Mouse (Mus musculus): ENCODE measurements around the gene Tra2a. TPM values are rescaled to one million over a fixed set of nuclear protein-coding genes. Genes with fewer than 3 reads are reported as not detected.
"Not testable (repeated sequence)": the region's sequence is repeated elsewhere in the genome, so short reads cannot be mapped to it uniquely, and the experiment has no call there.

Gene Tra2a
- total and polyA plus RNA-seq, 2 experiments from 2014 or later, result 43.0 to 54.3 TPM

- Histone ChIP-seq H3K4me1 (ENCODE audit: insufficient read depth, low read length) (no peaks in the 10 kb centered on the region), H3K9ac (replicated peaks; ENCODE audit: low read length) (no peak overlapping the region), H3K27ac (no peak overlapping the region), H3K9me3 (ENCODE audit: low read length) (no peaks in the 10 kb centered on the region), H3K4me3 (ENCODE audit: low read length) (no peak overlapping the region), H3K4me2 (ENCODE audit: low read depth, low read length) (no peak overlapping the region), H3K36me3 (ENCODE audit: insufficient read depth, low read length) (no peaks in the 10 kb centered on the region), H3K27me3 (ENCODE audit: insufficient read depth, low read length) (no peaks in the 10 kb centered on the region)
- TF ChIP-seq CTCF (IDR thresholded peaks at IDR 0.05; ENCODE audit: low read depth), result no peak
- WGBS, result 94% methylated on average over 2 of the region's 2 CpGs
- DNase-seq (ENCODE audit: low spot score) (no peak), ATAC-seq (no peak)
These were observed 9.0 kb upstream of the Tra2a start for GRCm38 (mm10) chr6:49272863-49273262.

GRCm38 (mm10) chr6:49271815-49272214, 8.0 kb upstream of the Tra2a start:
- H3K9me3 ChIP-seq (ENCODE audit: low read length), result no peaks in the 10 kb centered on the region
- H3K4me2 ChIP-seq (ENCODE audit: low read depth, low read length), result no peak overlapping the region
- DNase-seq (ENCODE audit: low spot score), result no peak
- no peak overlapping the region for H3K27ac ChIP-seq
- no peaks in the 10 kb centered on the region for H3K27me3 ChIP-seq (ENCODE audit: insufficient read depth, low read length)
- no peaks in the 10 kb centered on the region for H3K4me1 ChIP-seq (ENCODE audit: insufficient read depth, low read length)
- TF ChIP-seq CTCF (IDR thresholded peaks at IDR 0.05; ENCODE audit: low read depth), result no peak
- H3K4me3 ChIP-seq (ENCODE audit: low read length), result no peak overlapping the region
- 76% methylated on average over 6 of the region's 6 CpGs for WGBS
- H3K36me3 ChIP-seq (ENCODE audit: insufficient read depth, low read length), result no peaks in the 10 kb centered on the region
- H3K9ac ChIP-seq (replicated peaks; ENCODE audit: low read length), result no peak overlapping the region
- ATAC-seq, result no peak

- Histone ChIP-seq H3K4me3 (ENCODE audit: low read length) (no peak overlapping the region), H3K27ac (no peak overlapping the region), H3K4me2 (ENCODE audit: low read depth, low read length) (no peak overlapping the region), H3K9me3 (ENCODE audit: low read length) (no peaks in the 10 kb centered on the region), H3K36me3 (ENCODE audit: insufficient read depth, low read length) (no peaks in the 10 kb centered on the region), H3K27me3 (ENCODE audit: insufficient read depth, low read length) (no peaks in the 10 kb centered on the region), H3K4me1 (ENCODE audit: insufficient read depth, low read length) (no peaks in the 10 kb centered on the region), H3K9ac (replicated peaks; ENCODE audit: low read length) (no peak overlapping the region)
- WGBS, result 36% methylated on average over 11 of the region's 11 CpGs
- no peak for ATAC-seq
- TF ChIP-seq CTCF (IDR thresholded peaks at IDR 0.05; ENCODE audit: low read depth), result no peak
- DNase-seq (ENCODE audit: low spot score), result peak; percentile 9
These were observed 6.1 kb upstream of the Tra2a start for GRCm38 (mm10) chr6:49269923-49270322.

GRCm38 (mm10) chr6:49269200-49269599, 5.4 kb upstream of the Tra2a start:
- no peak overlapping the region for H3K4me2 ChIP-seq (ENCODE audit: low read depth, low read length)
- peak; percentile 90 for DNase-seq (ENCODE audit: low spot score)
- no peaks in the 10 kb centered on the region for H3K4me1 ChIP-seq (ENCODE audit: insufficient read depth, low read length)
- WGBS, result 23% methylated on average over 5 of the region's 5 CpGs
- no peaks in the 10 kb centered on the region for H3K9me3 ChIP-seq (ENCODE audit: low read length)
- peak; percentile 90 for TF ChIP-seq CTCF (IDR thresholded peaks at IDR 0.05; ENCODE audit: low read depth)
- no peak overlapping the region for H3K9ac ChIP-seq (replicated peaks; ENCODE audit: low read length)
- H3K27me3 ChIP-seq (ENCODE audit: insufficient read depth, low read length), result no peaks in the 10 kb centered on the region
- H3K36me3 ChIP-seq (ENCODE audit: insufficient read depth, low read length), result no peaks in the 10 kb centered on the region
- ATAC-seq, result peak; percentile 86
- H3K27ac ChIP-seq, result no peak overlapping the region
- no peak overlapping the region for H3K4me3 ChIP-seq (ENCODE audit: low read length)

- TF ChIP-seq CTCF (IDR thresholded peaks at IDR 0.05; ENCODE audit: low read depth), result no peak
- WGBS, result 65% methylated on average over 4 of the region's 4 CpGs
- no peaks in the 10 kb centered on the region for H3K4me1 ChIP-seq (ENCODE audit: insufficient read depth, low read length)
- no peak for ATAC-seq
- DNase-seq (ENCODE audit: low spot score), result no peak
- no peaks in the 10 kb centered on the region for H3K9me3 ChIP-seq (ENCODE audit: low read length)
- no peak overlapping the region for H3K4me2 ChIP-seq (ENCODE audit: low read depth, low read length)
- no peak overlapping the region for H3K4me3 ChIP-seq (ENCODE audit: low read length)
- H3K36me3 ChIP-seq (ENCODE audit: insufficient read depth, low read length), result no peaks in the 10 kb centered on the region
- H3K9ac ChIP-seq (replicated peaks; ENCODE audit: low read length), result no peak overlapping the region
- H3K27ac ChIP-seq, result no peak overlapping the region
- H3K27me3 ChIP-seq (ENCODE audit: insufficient read depth, low read length), result no peaks in the 10 kb centered on the region
These were observed 3.9 kb upstream of the Tra2a start for GRCm38 (mm10) chr6:49267686-49268085.

- H3K27me3 ChIP-seq (ENCODE audit: insufficient read depth, low read length); H3K4me1 ChIP-seq (ENCODE audit: insufficient read depth, low read length); H3K4me3 ChIP-seq (ENCODE audit: low read length); H3K27ac ChIP-seq; H3K36me3 ChIP-seq (ENCODE audit: insufficient read depth, low read length); ATAC-seq; H3K4me2 ChIP-seq (ENCODE audit: low read depth, low read length); H3K9me3 ChIP-seq (ENCODE audit: low read length); H3K9ac ChIP-seq (replicated peaks; ENCODE audit: low read length); DNase-seq (ENCODE audit: low spot score): not testable (repeated sequence)
- WGBS, result 100% methylated on average over 1 of the region's 1 CpGs
These were observed 1.4 kb upstream of the Tra2a start for GRCm38 (mm10) chr6:49265207-49265606.

GRCm38 (mm10) chr6:49264446-49264845, 613 bp upstream of the Tra2a start:
- H3K9ac ChIP-seq (replicated peaks; ENCODE audit: low read length); H3K9me3 ChIP-seq (ENCODE audit: low read length); ATAC-seq; H3K27me3 ChIP-seq (ENCODE audit: insufficient read depth, low read length); H3K4me1 ChIP-seq (ENCODE audit: insufficient read depth, low read length); H3K27ac ChIP-seq; H3K36me3 ChIP-seq (ENCODE audit: insufficient read depth, low read length); DNase-seq (ENCODE audit: low spot score): not testable (repeated sequence)
- WGBS, result 88% methylated on average over 7 of the region's 7 CpGs
- Histone ChIP-seq H3K4me3 (ENCODE audit: low read length) (0 out of 2 replicates have a peak overlapping the region, but pooled peaks have one; percentile 98), H3K4me2 (ENCODE audit: low read depth, low read length) (peak overlapping the region; percentile 77; the same call in 1 of the 2 replicates)

Data from hindbrain, postnatal 0 days (tissue).